Mouse (Mus musculus): ENCODE measurements around the gene Wdr83.

DNA sequence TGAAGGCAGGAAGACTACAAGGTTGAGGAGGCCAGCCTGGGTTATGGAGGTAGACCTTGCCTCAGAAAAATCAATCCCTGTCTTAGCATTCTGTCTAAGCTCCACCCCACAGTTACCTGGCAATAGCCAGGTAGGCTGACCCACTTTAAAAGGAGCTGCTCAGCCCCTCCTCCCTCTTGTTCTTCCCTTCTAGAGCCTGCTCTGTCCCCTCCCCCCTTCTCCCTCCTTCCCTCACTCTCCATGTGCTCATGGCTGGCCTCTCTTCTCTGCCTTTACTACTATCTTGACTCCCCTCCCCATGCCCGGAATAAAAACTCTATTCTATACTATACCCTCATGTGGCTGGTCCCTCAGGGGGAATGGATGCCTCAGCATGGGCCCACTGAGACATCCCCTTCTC lies 47.2 kb downstream of the Wdr83 start:
- TF ChIP-seq POLR2A (IDR thresholded peaks at IDR 0.05; ENCODE audit: insufficient read depth, low read depth, low read length) (no peak), CTCF (IDR thresholded peaks at IDR 0.05; ENCODE audit: insufficient read depth, low read depth, low read length) (no peak)

Measured in olfactory bulb, adult 2 months (tissue).